Mouse (Mus musculus) neural tube, embryonic 13.5 days (tissue): ENCODE data around the gene Fcgr1. TPM values are rescaled to one million over a fixed set of nuclear protein-coding genes. Genes with fewer than 3 reads are reported as not detected.
"Not testable (repeated sequence)": the region's sequence is repeated elsewhere in the genome, so short reads cannot be mapped to it uniquely, and the experiment has no call there.

Experiments used
- ATAC-seq: fragments of 200-750 bp; cut with Nextera tagmentation; 2 replicates; pipeline ENCODE4 v1.8.0; 2017; ENCODE audit warnings: low read depth, mild to moderate bottlenecking, moderate TSS enrichment, moderate library complexity
- H3K27ac ChIP-seq: fragments of 300-500 bp; sonication (generic); replicated peaks from 2 replicates; pipeline ENCODE4 v1.5.1; 2015; ENCODE audit warnings: moderate library complexity, mild to moderate bottlenecking, inconsistent platforms
- H3K27me3 ChIP-seq: fragments of 300-500 bp; sonication (generic); 2 replicates; pipeline ENCODE4 v1.6.1; 2015; ENCODE audit warnings: mild to moderate bottlenecking, inconsistent platforms
- H3K36me3 ChIP-seq: fragments of 300-500 bp; sonication (generic); 2 replicates; pipeline ENCODE4 v1.6.1; 2015; ENCODE audit warnings: mild to moderate bottlenecking, inconsistent platforms
- H3K4me1 ChIP-seq: fragments of 300-500 bp; sonication (generic); replicated peaks from 2 replicates; pipeline ENCODE4 v1.6.1; 2015; ENCODE audit warnings: inconsistent platforms
- H3K4me2 ChIP-seq: fragments of 300-500 bp; sonication (generic); 2 replicates; pipeline ENCODE4 v1.6.1; 2015; ENCODE audit warnings: inconsistent platforms, mild to moderate bottlenecking, moderate library complexity
- H3K4me3 ChIP-seq: fragments of 300-500 bp; sonication (generic); 2 replicates; pipeline ENCODE4 v1.5.1; 2015; ENCODE audit warnings: mild to moderate bottlenecking, inconsistent platforms
- H3K9ac ChIP-seq: fragments of 300-500 bp; sonication (generic); 2 replicates; pipeline ENCODE4 v1.6.1; 2015; ENCODE audit warnings: moderate library complexity, mild to moderate bottlenecking, inconsistent platforms
- H3K9me3 ChIP-seq: fragments of 300-500 bp; sonication (generic); 2 replicates; pipeline ENCODE4 v1.6.1; 2016; ENCODE audit warnings: inconsistent platforms
- WGBS: fragments of 180-500 bp; shearing (Covaris S2); methylation state at CpG from one replicate; pipeline ENCODE4 v1.1.7; 2015; 5-methylcytosine and 5-hydroxymethylcytosine counted together
- polyA plus RNA-seq: library from polyadenylated mRNA; unstranded; fragments of >200 nt; fragmentation: Nextera tagmentation; extraction: Ambion mirVana; gene quantifications from 2 replicates; pipeline ENCODE4 v1.2.1, GENCODE M21; 2015

Fcgr1 gene
- polyA plus RNA-seq, 1 experiment from 2014 or later = 1.9 TPM

DNA sequence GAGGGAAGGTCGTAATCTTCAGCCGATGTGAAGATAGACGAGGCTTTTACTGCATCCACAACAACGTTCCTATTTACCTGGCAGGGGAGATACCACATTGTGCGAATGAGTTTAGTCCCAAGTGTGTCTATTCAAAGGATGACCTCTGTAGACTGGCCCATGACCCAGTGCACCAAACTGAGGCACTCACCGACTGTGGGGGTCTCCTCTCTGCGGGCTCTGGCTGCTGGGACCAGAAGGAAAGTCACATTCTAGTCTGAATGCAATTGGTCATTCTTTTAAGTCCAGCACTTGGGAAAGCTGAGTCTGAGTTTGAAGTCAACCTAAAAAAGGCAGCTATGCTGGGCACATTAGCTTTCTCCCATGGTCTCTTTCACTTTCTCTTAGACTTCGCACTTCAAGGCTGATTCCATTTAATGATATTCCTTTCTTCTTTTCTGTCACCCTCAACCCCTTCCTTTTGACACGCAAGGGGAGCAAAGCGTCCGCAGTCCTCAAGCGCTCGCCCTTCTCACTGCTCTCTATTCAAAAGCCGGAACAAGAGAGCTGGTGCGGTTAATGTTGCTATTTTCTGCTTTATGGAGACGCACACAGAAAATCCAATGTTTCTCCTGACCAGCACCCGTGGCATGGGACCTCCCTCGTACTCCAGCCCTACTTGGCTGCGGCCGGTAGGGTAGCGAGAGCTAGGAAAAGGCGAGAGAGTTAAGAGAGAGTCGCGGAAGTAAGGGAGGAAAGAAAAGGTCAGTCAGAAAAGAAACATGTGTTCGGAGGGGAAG is 39.8 kb upstream of the Fcgr1 start:
- H3K4me3 ChIP-seq = peak overlapping the region; percentile 8; the same call in 1 of the 2 replicates
- H3K4me1 ChIP-seq = no peaks in the 10 kb centered on the region; the same call in 1 of the 2 replicates
- H3K9me3 ChIP-seq = peaks cover 5% of the 10 kb centered on the region; the same call in 1 of the 2 replicates
- no peak overlapping the region for H3K9ac ChIP-seq
- peaks cover 98% of the 10 kb centered on the region for H3K27me3 ChIP-seq
- 2% methylated on average over 25 of the region's 25 CpGs for WGBS
- H3K36me3 ChIP-seq = no peaks in the 10 kb centered on the region
- H3K27ac ChIP-seq = no peak overlapping the region
- H3K4me2 ChIP-seq = peak overlapping the region; percentile 30
- no peak; the same call in 1 of the 2 replicates for ATAC-seq

- WGBS = 4% methylated on average over 27 of the region's 27 CpGs
- Histone ChIP-seq H3K4me3 (no peak overlapping the region), H3K27me3 (peaks cover 95% of the 10 kb centered on the region), H3K9ac (no peak overlapping the region), H3K9me3 (peaks cover 5% of the 10 kb centered on the region; the same call in 1 of the 2 replicates), H3K4me2 (no peak overlapping the region), H3K27ac (no peak overlapping the region), H3K4me1 (no peaks in the 10 kb centered on the region; the same call in 1 of the 2 replicates), H3K36me3 (no peaks in the 10 kb centered on the region)
- ATAC-seq = no peak
Measured at GRCm38 (mm10) chr3:96332631-96333395, 39.0 kb upstream of the Fcgr1 start.

DNA sequence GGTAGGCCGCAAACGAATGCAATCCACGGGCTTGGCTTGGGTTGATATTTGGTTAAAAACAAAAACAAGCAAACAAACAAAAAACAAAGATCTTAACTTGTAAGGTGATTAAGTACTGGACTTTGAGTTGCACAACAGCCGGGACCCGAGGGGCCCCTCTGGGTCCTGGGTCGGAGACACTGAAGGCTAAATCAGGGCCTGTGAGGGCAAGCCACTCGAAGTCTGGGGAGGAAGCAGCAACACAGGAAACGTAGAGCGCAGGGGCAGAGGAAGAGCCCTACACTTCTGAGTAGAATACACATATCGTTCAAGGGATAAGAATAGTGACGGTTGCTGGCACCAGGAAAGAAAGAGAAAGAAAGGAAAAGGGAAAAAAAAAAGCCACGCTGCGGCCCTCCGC is 38.2 kb upstream of the Fcgr1 start:
- ATAC-seq = no peak
- H3K9ac ChIP-seq = no peak overlapping the region
- no peak overlapping the region for H3K4me2 ChIP-seq
- H3K4me1 ChIP-seq = no peaks in the 10 kb centered on the region; the same call in 1 of the 2 replicates
- no peak overlapping the region for H3K4me3 ChIP-seq
- H3K27me3 ChIP-seq = peaks cover 94% of the 10 kb centered on the region
- 21% methylated on average over 14 of the region's 14 CpGs for WGBS
- peaks cover 5% of the 10 kb centered on the region; the same call in 1 of the 2 replicates for H3K9me3 ChIP-seq
- no peaks in the 10 kb centered on the region for H3K36me3 ChIP-seq
- H3K27ac ChIP-seq = no peak overlapping the region

DNA sequence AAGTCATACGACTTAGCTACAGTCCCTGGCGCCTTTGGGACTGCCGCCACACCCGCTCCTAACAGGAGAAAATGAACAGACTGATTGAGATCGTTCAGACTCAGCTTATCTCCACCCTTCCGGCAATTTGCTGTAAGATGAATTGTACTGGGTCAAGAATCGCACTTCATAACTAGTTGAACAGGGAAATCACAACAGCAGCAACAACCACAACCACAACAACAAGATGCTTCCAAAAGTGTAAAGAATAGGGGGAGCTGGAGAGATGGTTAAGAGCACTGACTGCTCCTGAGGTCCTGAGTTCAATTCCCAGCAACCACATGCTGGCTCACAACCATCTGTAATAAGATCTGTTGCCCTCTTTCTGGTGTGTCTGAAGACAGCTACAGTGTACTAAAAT is 37.7 kb upstream of the Fcgr1 start:
- no peaks in the 10 kb centered on the region for H3K36me3 ChIP-seq
- no peak overlapping the region for H3K9ac ChIP-seq
- whole genome bisulfite sequencing = 75% methylated on average over 7 of the region's 7 CpGs
- no peaks in the 10 kb centered on the region; the same call in 1 of the 2 replicates for H3K4me1 ChIP-seq
- H3K27me3 ChIP-seq = peaks cover 92% of the 10 kb centered on the region
- no peak overlapping the region for H3K27ac ChIP-seq
- peaks cover 2% of the 10 kb centered on the region; the same call in 1 of the 2 replicates for H3K9me3 ChIP-seq
- no peak for ATAC-seq
- no peak overlapping the region for H3K4me2 ChIP-seq
- no peak overlapping the region for H3K4me3 ChIP-seq

GRCm38 (mm10) chr3:96330603-96331002 is 36.8 kb upstream of the Fcgr1 start:
- Histone ChIP-seq H3K27ac (no peak overlapping the region), H3K4me2 (no peak overlapping the region), H3K4me3 (no peak overlapping the region), H3K27me3 (peaks cover 92% of the 10 kb centered on the region), H3K4me1 (no peaks in the 10 kb centered on the region; the same call in 1 of the 2 replicates), H3K9me3 (no peaks in the 10 kb centered on the region), H3K9ac (no peak overlapping the region), H3K36me3 (no peaks in the 10 kb centered on the region)
- no peak for ATAC-seq
- 63% methylated on average over 7 of the region's 7 CpGs for WGBS

- H3K27ac ChIP-seq = no peak overlapping the region
- no peaks in the 10 kb centered on the region for H3K36me3 ChIP-seq
- H3K9me3 ChIP-seq = no peaks in the 10 kb centered on the region
- ATAC-seq = no peak
- H3K4me3 ChIP-seq = no peak overlapping the region
- H3K27me3 ChIP-seq = peaks cover 92% of the 10 kb centered on the region
- no peak overlapping the region for H3K4me2 ChIP-seq
- no peak overlapping the region for H3K9ac ChIP-seq
- 89% methylated on average over 4 of the region's 4 CpGs for WGBS
- no peaks in the 10 kb centered on the region; the same call in 1 of the 2 replicates for H3K4me1 ChIP-seq
Measured at GRCm38 (mm10) chr3:96330181-96330580, 36.4 kb upstream of the Fcgr1 start.

DNA sequence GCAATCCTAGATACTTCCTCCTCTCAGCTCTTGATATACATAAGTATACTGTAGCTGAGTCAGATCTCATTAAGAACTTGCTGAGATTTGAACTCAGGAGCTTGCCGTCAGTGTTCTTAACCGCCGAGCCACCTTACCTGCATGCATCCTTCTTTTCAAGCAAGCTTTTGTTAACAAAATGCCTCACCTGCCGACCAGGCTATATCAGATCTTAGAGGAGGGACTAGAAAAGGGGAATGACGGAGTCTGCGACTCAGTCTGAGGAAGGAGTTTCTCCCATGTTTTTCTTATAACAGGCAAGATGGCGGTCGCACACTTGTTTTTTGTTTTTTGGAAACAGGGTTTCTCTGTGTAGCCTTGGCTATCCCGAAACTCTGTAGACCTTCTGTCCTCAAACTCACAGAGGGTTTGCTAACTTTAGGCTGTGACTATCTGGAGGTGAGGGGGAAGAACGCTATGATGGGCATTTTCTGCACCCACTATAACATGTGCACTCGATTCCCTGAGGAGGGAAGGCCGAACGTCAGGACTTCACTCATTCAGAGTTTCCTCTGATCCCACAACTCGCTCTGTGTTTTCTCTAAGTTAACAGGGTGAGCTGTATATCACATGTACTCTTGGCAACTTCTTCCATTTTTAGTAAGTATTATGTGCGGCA is 35.1 kb upstream of the Fcgr1 start:
- Histone ChIP-seq H3K9me3 (no peaks in the 10 kb centered on the region), H3K4me2 (no peak overlapping the region), H3K27ac (no peak overlapping the region), H3K27me3 (peaks cover 92% of the 10 kb centered on the region), H3K4me3 (peak overlapping the region; percentile 33; the same call in 1 of the 2 replicates), H3K9ac (no peak overlapping the region), H3K36me3 (no peaks in the 10 kb centered on the region), H3K4me1 (no peaks in the 10 kb centered on the region; the same call in 1 of the 2 replicates)
- 19% methylated on average over 15 of the region's 15 CpGs for WGBS
- no peak for ATAC-seq

DNA sequence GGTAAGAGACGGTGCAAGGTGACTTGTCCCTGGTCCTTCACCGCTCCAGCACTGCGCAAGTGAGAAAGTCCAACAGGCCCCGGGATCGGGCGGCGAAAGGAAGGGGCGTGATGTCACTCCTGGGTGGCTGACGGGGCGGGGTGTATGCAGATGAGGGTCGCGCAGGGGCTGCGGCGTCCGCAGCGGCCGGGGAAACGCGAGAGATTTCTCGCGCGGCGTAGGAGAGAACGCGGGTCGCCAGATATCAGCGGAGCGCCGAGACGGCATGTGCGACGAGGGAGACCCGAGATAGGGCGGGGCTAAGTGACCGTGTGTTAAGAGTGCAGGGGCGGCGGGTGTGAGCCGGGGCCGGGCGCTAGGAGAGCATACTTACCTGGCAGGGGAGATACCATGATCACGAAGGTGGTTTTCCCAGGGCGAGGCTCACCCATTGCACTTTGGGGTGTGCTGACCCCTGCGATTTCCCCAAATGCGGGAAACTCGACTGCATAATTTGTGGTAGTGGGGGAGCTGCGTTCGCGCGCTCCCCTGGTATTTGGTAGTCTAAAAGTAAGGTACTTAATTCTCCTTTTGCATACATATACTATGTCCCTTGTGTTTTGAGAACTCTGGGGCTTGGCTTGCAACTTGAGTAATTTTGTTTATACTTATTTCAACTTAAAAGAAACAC is 34.4 kb upstream of the Fcgr1 start:
- H3K4me2 ChIP-seq = peak overlapping the region; percentile 59
- not testable (repeated sequence) for H3K27ac ChIP-seq, H3K4me1 ChIP-seq, H3K9me3 ChIP-seq, H3K36me3 ChIP-seq, H3K9ac ChIP-seq
- peaks cover 92% of the 10 kb centered on the region for H3K27me3 ChIP-seq
- peak overlapping the region; percentile 33 for H3K4me3 ChIP-seq
- ATAC-seq = peak; percentile 64
- under 1% methylated on average over 49 of the region's 49 CpGs for WGBS

DNA sequence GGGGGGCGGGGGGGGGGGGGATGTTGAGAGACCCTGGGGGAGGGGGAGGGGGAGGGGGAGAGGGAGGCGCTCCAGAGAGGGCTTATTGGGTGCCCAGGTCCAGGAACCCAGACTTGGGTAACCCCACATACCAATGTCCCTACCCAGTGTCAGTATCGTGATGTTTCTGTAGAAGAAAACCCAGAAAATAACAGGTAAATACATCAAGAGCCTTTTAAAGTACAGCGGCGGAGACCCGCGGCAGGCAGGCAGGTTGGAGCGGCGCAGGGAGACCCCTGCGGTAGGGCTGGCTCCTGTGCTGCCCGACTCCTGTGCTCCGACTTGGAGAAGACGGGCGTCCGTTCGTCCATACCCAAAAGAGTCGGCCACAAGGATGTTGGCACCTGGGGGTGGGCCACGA is 33.9 kb upstream of the Fcgr1 start:
- Histone ChIP-seq H3K36me3 (no peaks in the 10 kb centered on the region), H3K9ac (no peak overlapping the region), H3K4me1 (no peaks in the 10 kb centered on the region; the same call in 1 of the 2 replicates), H3K4me2 (peak overlapping the region; percentile 59), H3K4me3 (peak overlapping the region; percentile 33), H3K27ac (no peak overlapping the region), H3K27me3 (peaks cover 89% of the 10 kb centered on the region), H3K9me3 (no peaks in the 10 kb centered on the region)
- WGBS = 0% methylated on average over 17 of the region's 18 CpGs
- peak; percentile 30; the same call in 1 of the 2 replicates for ATAC-seq

- no peak overlapping the region for H3K4me3 ChIP-seq
- no peaks in the 10 kb centered on the region for H3K9me3 ChIP-seq
- no peaks in the 10 kb centered on the region for H3K36me3 ChIP-seq
- no peak overlapping the region; the same call in 1 of the 2 replicates for H3K4me2 ChIP-seq
- ATAC-seq = peak; percentile 54; the same call in 1 of the 2 replicates
- H3K9ac ChIP-seq = no peak overlapping the region
- 3% methylated on average over 6 of the region's 6 CpGs for WGBS
- peaks cover 89% of the 10 kb centered on the region for H3K27me3 ChIP-seq
- no peaks in the 10 kb centered on the region; the same call in 1 of the 2 replicates for H3K4me1 ChIP-seq
- no peak overlapping the region for H3K27ac ChIP-seq
Measured at GRCm38 (mm10) chr3:96327131-96327530, 33.4 kb upstream of the Fcgr1 start.

DNA sequence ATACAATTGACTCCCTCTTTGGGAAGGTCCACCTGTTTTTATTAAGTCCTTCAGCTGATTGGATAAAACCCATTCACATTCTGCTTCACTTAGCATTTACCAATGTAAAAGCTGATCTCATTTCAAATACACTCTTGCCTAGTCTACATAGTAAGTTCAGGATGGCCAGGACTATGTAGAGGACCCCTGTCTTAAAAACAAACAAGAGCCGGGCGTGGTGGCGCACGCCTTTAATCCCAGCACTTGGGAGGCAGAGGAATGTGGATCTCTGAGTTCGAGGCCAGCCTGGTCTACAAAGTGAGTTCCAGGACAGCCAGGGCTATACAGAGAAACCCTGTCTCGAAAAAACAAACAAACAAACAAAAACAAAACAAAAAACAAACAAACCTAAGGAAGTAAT is 30.0 kb upstream of the Fcgr1 start:
- not testable (repeated sequence) for H3K4me2 ChIP-seq, H3K4me3 ChIP-seq, H3K36me3 ChIP-seq, H3K27ac ChIP-seq, ATAC-seq, H3K4me1 ChIP-seq, H3K9me3 ChIP-seq, H3K9ac ChIP-seq
- WGBS = 57% methylated on average over 6 of the region's 6 CpGs
- H3K27me3 ChIP-seq = peaks cover 67% of the 10 kb centered on the region
